Mouse (Mus musculus) hindbrain, embryonic 12.5 days (tissue): ENCODE results near the gene Uqcrh. TPM values are rescaled to one million over a fixed set of nuclear protein-coding genes. Genes with fewer than 3 reads are reported as not detected.

Experiments used
- ATAC-seq: fragments of 200-750 bp; cut with Nextera tagmentation; 2 replicates; pipeline ENCODE4 v1.8.0; 2017; ENCODE audit warnings: moderate TSS enrichment; ENCODE audit not compliant: low FRiP score
- H3K27ac ChIP-seq: fragments of 300-500 bp; sonication (generic); 2 replicates; pipeline ENCODE4 v1.5.1; 2016; ENCODE audit warnings: mild to moderate bottlenecking
- H3K27me3 ChIP-seq: fragments of 300-500 bp; sonication (generic); 2 replicates; pipeline ENCODE4 v1.6.1; 2016; ENCODE audit warnings: mild to moderate bottlenecking
- H3K36me3 ChIP-seq: fragments of 300-500 bp; sonication (generic); 2 replicates; pipeline ENCODE4 v1.6.1; 2016; ENCODE audit warnings: mild to moderate bottlenecking
- H3K4me1 ChIP-seq: fragments of 300-500 bp; sonication (generic); 2 replicates; pipeline ENCODE4 v1.6.1; 2016
- H3K4me2 ChIP-seq: fragments of 300-500 bp; sonication (generic); replicated peaks from 2 replicates; pipeline ENCODE4 v1.6.1; 2016; ENCODE audit warnings: mild to moderate bottlenecking
- H3K4me3 ChIP-seq: fragments of 300-500 bp; sonication (generic); 2 replicates; pipeline ENCODE4 v1.5.1; 2016; ENCODE audit warnings: mild to moderate bottlenecking
- H3K9ac ChIP-seq: fragments of 300-500 bp; sonication (generic); 2 replicates; pipeline ENCODE4 v1.6.1; 2016; ENCODE audit warnings: mild to moderate bottlenecking, moderate library complexity
- H3K9me3 ChIP-seq: fragments of 300-500 bp; sonication (generic); replicated peaks from 2 replicates; pipeline ENCODE4 v1.6.1; 2016; ENCODE audit warnings: mild to moderate bottlenecking
- WGBS: fragments of 180-500 bp; shearing (Covaris S2); methylation state at CpG from one replicate; pipeline ENCODE4 v1.1.7; 2016; 5-methylcytosine and 5-hydroxymethylcytosine counted together
- polyA plus RNA-seq: library from polyadenylated mRNA; unstranded; fragments of >200 nt; fragmentation: Nextera tagmentation; extraction: Ambion mirVana; gene quantifications from 2 replicates; pipeline ENCODE4 v1.2.1, GENCODE M21; 2016

Gene Uqcrh
- polyA plus RNA-seq, 1 experiment from 2014 or later: 361 TPM

GRCm38 (mm10) chr4:116076369-116077231 lies 1.7 kb upstream of the Uqcrh start:
- Histone ChIP-seq H3K36me3 (peaks cover 18% of the 10 kb centered on the region), H3K4me1 (peaks cover 28% of the 10 kb centered on the region), H3K4me2 (peak overlapping the region; percentile 85), H3K27ac (peak overlapping the region; percentile 98), H3K9ac (peak overlapping the region; percentile 98), H3K27me3 (no peaks in the 10 kb centered on the region), H3K9me3 (no peaks in the 10 kb centered on the region), H3K4me3 (peak overlapping the region; percentile 95)
- ATAC-seq: peak; percentile 17
- 4% methylated on average over 37 of the region's 37 CpGs for WGBS

GRCm38 (mm10) chr4:116075631-116076368 lies 929 bp upstream of the Uqcrh start:
- Histone ChIP-seq H3K9ac (peak overlapping the region; percentile 98), H3K4me1 (peaks cover 28% of the 10 kb centered on the region), H3K4me3 (peak overlapping the region; percentile 95), H3K36me3 (peaks cover 10% of the 10 kb centered on the region), H3K9me3 (no peaks in the 10 kb centered on the region), H3K4me2 (peak overlapping the region; percentile 85), H3K27ac (peak overlapping the region; percentile 98), H3K27me3 (no peaks in the 10 kb centered on the region)
- under 1% methylated on average over 75 of the region's 77 CpGs for WGBS
- ATAC-seq: peak; percentile 81

DNA sequence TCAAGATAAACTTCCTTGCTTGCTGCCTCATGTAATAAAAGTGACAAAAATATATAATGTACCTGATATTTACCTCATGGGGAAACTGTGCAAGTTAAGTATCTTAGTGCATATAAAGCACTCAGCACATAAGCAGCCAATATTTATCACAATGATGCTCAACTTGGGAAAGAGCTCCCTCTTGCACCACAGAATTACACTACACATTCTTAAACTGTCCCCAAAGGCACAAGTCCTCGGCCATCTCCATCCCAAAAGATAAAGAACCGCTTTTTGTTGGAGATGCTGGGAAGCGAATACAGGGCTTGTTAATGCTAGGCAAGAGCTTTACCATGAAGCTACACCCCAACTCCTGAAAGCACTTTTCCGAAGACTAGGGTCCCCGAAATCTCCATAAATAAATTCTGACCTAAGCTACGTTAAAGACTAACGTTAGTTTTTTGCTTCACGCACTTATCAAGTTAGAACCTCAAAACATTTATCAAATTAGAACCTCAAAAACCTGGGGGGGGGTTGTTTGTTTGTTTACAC lies 661 bp downstream of the Uqcrh start:
- Histone ChIP-seq H3K27me3 (no peaks in the 10 kb centered on the region), H3K9ac (peak overlapping the region; percentile 70), H3K4me1 (peaks cover 28% of the 10 kb centered on the region), H3K36me3 (peaks cover 14% of the 10 kb centered on the region), H3K4me2 (peak overlapping the region; percentile 85), H3K9me3 (no peaks in the 10 kb centered on the region), H3K27ac (no peak overlapping the region; the same call in 1 of the 2 replicates), H3K4me3 (peak overlapping the region; percentile 95)
- 3% methylated on average over 8 of the region's 8 CpGs for WGBS
- ATAC-seq: no peak

DNA sequence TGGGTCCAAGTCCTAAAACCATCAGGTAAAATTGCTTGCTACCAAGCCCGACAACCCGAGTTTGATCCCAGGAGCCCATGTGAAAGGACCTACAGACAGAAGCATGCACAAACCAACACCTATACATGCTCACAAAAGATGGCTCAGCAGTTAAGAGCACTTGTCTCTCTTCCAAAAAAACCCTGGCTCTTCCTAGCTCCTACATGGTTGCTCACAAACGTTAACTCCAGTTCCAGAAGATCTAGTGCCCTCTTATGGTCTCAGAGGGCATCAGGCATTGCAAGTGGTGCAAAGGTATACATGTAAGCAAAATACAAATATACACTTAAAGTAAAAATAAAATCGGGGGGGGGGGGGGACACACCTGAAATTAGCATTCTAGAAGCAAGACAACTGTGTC lies 1.7 kb downstream of the Uqcrh start:
- Histone ChIP-seq H3K9me3 (no peaks in the 10 kb centered on the region), H3K36me3 (peaks cover 24% of the 10 kb centered on the region), H3K9ac (no peak overlapping the region), H3K4me3 (no peak overlapping the region), H3K27ac (no peak overlapping the region), H3K27me3 (no peaks in the 10 kb centered on the region), H3K4me2 (peak overlapping the region; percentile 85), H3K4me1 (peaks cover 28% of the 10 kb centered on the region)
- ATAC-seq: no peak
- 60% methylated on average over 4 of the region's 4 CpGs for WGBS

GRCm38 (mm10) chr4:116070116-116070515 lies 4.8 kb downstream of the Uqcrh start:
- Histone ChIP-seq H3K27ac (no peak overlapping the region), H3K9me3 (no peaks in the 10 kb centered on the region), H3K9ac (no peak overlapping the region), H3K4me1 (peaks cover 16% of the 10 kb centered on the region), H3K4me2 (no peak overlapping the region), H3K27me3 (no peaks in the 10 kb centered on the region), H3K36me3 (peaks cover 50% of the 10 kb centered on the region), H3K4me3 (no peak overlapping the region)
- 90% methylated on average over 6 of the region's 6 CpGs for WGBS
- ATAC-seq: no peak

DNA sequence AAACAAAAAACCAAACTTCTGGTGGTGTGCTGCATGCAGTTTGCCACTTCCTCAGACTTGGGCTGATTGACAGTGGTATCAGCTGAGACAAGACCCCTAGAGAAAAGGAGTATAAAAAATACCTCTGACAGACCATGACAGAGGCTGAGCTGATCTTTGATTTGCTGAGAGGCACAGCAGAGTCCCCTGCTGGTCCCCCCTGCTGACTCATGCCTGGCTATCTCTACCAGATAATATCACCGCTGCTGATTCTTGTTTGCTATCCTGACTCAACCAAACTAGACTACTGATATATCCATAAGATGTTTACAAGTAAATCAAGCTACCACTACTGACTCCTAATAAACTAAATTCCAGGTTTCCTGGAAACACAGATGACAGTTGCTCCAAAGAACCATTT lies 11.0 kb downstream of the Uqcrh start:
- H3K4me2 ChIP-seq: no peak overlapping the region
- no peak for ATAC-seq
- 36% methylated on average over 1 of the region's 1 CpGs for WGBS

GRCm38 (mm10) chr4:116059012-116059726 lies 15.7 kb downstream of the Uqcrh start:
- WGBS: 81% methylated on average over 5 of the region's 5 CpGs
- no peaks in the 10 kb centered on the region for H3K27me3 ChIP-seq
- no peaks in the 10 kb centered on the region for H3K9me3 ChIP-seq
- H3K4me1 ChIP-seq: 0 out of 2 replicates have a peak, but pooled peaks cover 3% of the 10 kb centered on the region
- no peak overlapping the region for H3K9ac ChIP-seq
- no peak overlapping the region for H3K4me2 ChIP-seq
- no peak overlapping the region for H3K27ac ChIP-seq
- no peaks in the 10 kb centered on the region for H3K36me3 ChIP-seq
- no peak for ATAC-seq
- no peak overlapping the region for H3K4me3 ChIP-seq

More for the DNA sequence above, 11.0 kb downstream of the Uqcrh start:
- no peaks in the 10 kb centered on the region for H3K27me3 ChIP-seq
- H3K9me3 ChIP-seq: no peaks in the 10 kb centered on the region
- no peaks in the 10 kb centered on the region for H3K4me1 ChIP-seq
- H3K9ac ChIP-seq: no peak overlapping the region
- H3K36me3 ChIP-seq: peaks cover 32% of the 10 kb centered on the region
- H3K27ac ChIP-seq: no peak overlapping the region
- H3K4me3 ChIP-seq: no peak overlapping the region

GRCm38 (mm10) chr4:116057559-116057958 lies 17.3 kb downstream of the Uqcrh start:
- WGBS: 4% methylated on average over 1 of the region's 1 CpGs

GRCm38 (mm10) chr4:116053399-116053961 lies 21.4 kb downstream of the Uqcrh start, which contains the start of gene Nsun4:
Nsun4 (minus strand) TSS chr4:116053876.
- WGBS: under 1% methylated on average over 35 of the region's 35 CpGs

More at GRCm38 (mm10) chr4:116057559-116057958, 17.3 kb downstream of the Uqcrh start:
- H3K4me2 ChIP-seq: no peak overlapping the region
- no peak for ATAC-seq
- no peak overlapping the region for H3K4me3 ChIP-seq
- H3K9ac ChIP-seq: no peak overlapping the region
- no peak overlapping the region for H3K27ac ChIP-seq
- no peaks in the 10 kb centered on the region for H3K9me3 ChIP-seq
- H3K36me3 ChIP-seq: no peaks in the 10 kb centered on the region
- H3K27me3 ChIP-seq: no peaks in the 10 kb centered on the region
- H3K4me1 ChIP-seq: peaks cover 9% of the 10 kb centered on the region; the same call in 1 of the 2 replicates

GRCm38 (mm10) chr4:116052526-116053293 lies 22.2 kb downstream of the Uqcrh start:
- H3K27me3 ChIP-seq: no peaks in the 10 kb centered on the region
- peak overlapping the region; percentile 85 for H3K27ac ChIP-seq
- H3K4me1 ChIP-seq: peaks cover 15% of the 10 kb centered on the region; the same call in 1 of the 2 replicates
- peak; percentile 38 for ATAC-seq
- H3K4me3 ChIP-seq: peak overlapping the region; percentile 46
- H3K36me3 ChIP-seq: peaks cover 5% of the 10 kb centered on the region; the same call in 1 of the 2 replicates
- peak overlapping the region; percentile 53 for H3K9ac ChIP-seq
- H3K4me2 ChIP-seq: peak overlapping the region; percentile 68
- H3K9me3 ChIP-seq: no peaks in the 10 kb centered on the region
- 9% methylated on average over 22 of the region's 22 CpGs for WGBS

More at GRCm38 (mm10) chr4:116053399-116053961, 21.4 kb downstream of the Uqcrh start, which contains the start of gene Nsun4:
- Histone ChIP-seq H3K9ac (peak within 1 kb of the TSS; percentile 53), H3K9me3 (no peaks in the 10 kb centered on the region), H3K36me3 (no peaks in the 10 kb centered on the region), H3K27ac (peak within 1 kb of the TSS; percentile 85), H3K27me3 (no peaks in the 10 kb centered on the region), H3K4me3 (peak within 1 kb of the TSS; percentile 46), H3K4me2 (peak within 1 kb of the TSS; percentile 68), H3K4me1 (peaks cover 15% of the 10 kb centered on the region; the same call in 1 of the 2 replicates)
- ATAC-seq: peak; percentile 92

- ATAC-seq: no peak
- Histone ChIP-seq H3K4me3 (no peak overlapping the region), H3K9ac (no peak overlapping the region), H3K4me1 (peaks cover 13% of the 10 kb centered on the region; the same call in 1 of the 2 replicates), H3K27ac (no peak overlapping the region), H3K4me2 (no peak overlapping the region), H3K9me3 (no peaks in the 10 kb centered on the region), H3K27me3 (no peaks in the 10 kb centered on the region), H3K36me3 (peaks cover 15% of the 10 kb centered on the region; the same call in 1 of the 2 replicates)
- 86% methylated on average over 3 of the region's 3 CpGs for WGBS
Measured at GRCm38 (mm10) chr4:116049211-116049610, 25.7 kb downstream of the Uqcrh start.
